Mouse (Mus musculus) cortical plate, adult 2 months (tissue): Measurements from ENCODE around the gene Xaf1.

Source experiments
- CTCF ChIP-seq: fragments of 200-500 bp; IDR thresholded peaks from 2 replicates; pipeline ENCODE4 v1.5.1; 2011; ENCODE audit warnings: mild to moderate bottlenecking, control low read depth, low read length; ENCODE audit not compliant: insufficient read depth; ENCODE audit errors: extremely low read depth
- POLR2A ChIP-seq: fragments of 200-500 bp; IDR thresholded peaks from 2 replicates; pipeline ENCODE4 v1.6.1; 2011; ENCODE audit warnings: mild to moderate bottlenecking, low read length, control low read depth; ENCODE audit not compliant: insufficient read depth; ENCODE audit errors: extremely low read depth

DNA sequence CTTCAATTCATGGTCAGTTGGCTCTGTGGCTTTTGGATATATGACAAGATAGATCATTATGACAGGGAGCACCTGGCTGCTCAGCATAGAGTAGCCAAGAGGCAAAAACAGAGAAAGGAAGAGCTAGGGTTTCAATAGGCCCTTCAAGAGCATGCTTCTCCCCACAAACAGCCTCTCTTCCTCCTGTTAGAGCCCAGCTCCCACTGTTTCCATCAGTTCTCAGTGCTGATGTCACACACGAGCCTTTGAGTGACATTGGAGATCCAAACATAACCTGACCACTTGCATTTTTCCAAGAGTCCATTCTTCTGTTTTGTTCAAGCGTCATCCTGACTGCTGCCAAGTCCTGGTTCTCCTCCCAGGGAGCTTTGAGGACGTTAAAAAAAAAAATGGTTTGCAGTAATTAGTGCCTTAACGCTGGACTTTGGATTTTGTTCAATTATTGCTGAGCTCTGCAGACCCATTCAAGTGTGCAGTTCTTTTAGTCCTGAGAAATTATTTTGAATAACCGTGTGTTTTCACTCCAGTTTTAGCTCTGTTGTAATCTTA, 19.5 kb upstream of the Xaf1 start:
- TF ChIP-seq POLR2A (no peak), CTCF (no peak)
